Mouse (Mus musculus) hindbrain, embryonic 11.5 days (tissue): ENCODE measurements around the gene Retreg1. TPM values are rescaled to one million over a fixed set of nuclear protein-coding genes. Genes with fewer than 3 reads are reported as not detected.

Experiments used
- ATAC-seq: fragments of 200-750 bp; cut with Nextera tagmentation; 2 replicates; pipeline ENCODE4 v1.8.0; 2017; ENCODE audit warnings: mild to moderate bottlenecking, moderate TSS enrichment, moderate library complexity; ENCODE audit not compliant: low FRiP score
- DNase-seq: peaks from one replicate; pipeline ENCODE4 v3.0.0-alpha.2; 2015; ENCODE audit warnings: low spot score
- H3K27ac ChIP-seq: fragments of 300-500 bp; sonication (generic); 2 replicates; pipeline ENCODE4 v1.5.1; 2014; ENCODE audit warnings: mild to moderate bottlenecking, low read depth, low read length
- H3K27me3 ChIP-seq: fragments of 300-500 bp; sonication (generic); 2 replicates; pipeline ENCODE4 v1.6.1; 2014; ENCODE audit warnings: mild to moderate bottlenecking, low read length, moderate library complexity, mixed read lengths; ENCODE audit not compliant: control insufficient read depth, insufficient read depth
- H3K36me3 ChIP-seq: fragments of 300-500 bp; sonication (generic); 2 replicates; pipeline ENCODE4 v1.6.1; 2014; ENCODE audit warnings: mild to moderate bottlenecking, low read length, moderate library complexity, mixed read lengths; ENCODE audit not compliant: control insufficient read depth, insufficient read depth
- H3K4me1 ChIP-seq: fragments of 300-500 bp; sonication (generic); replicated peaks from 2 replicates; pipeline ENCODE4 v1.6.1; 2014; ENCODE audit warnings: low read length, mixed read lengths; ENCODE audit not compliant: control insufficient read depth, insufficient read depth
- H3K4me2 ChIP-seq: fragments of 300-500 bp; sonication (generic); replicated peaks from 2 replicates; pipeline ENCODE4 v1.6.1; 2014; ENCODE audit warnings: mild to moderate bottlenecking, low read depth, low read length
- H3K4me3 ChIP-seq: fragments of 300-500 bp; sonication (generic); 2 replicates; pipeline ENCODE4 v1.5.1; 2014; ENCODE audit warnings: low read depth, low read length
- H3K9ac ChIP-seq: fragments of 300-500 bp; sonication (generic); 2 replicates; pipeline ENCODE4 v1.6.1; 2014; ENCODE audit warnings: low read depth, low read length
- H3K9me3 ChIP-seq: fragments of 300-500 bp; sonication (generic); 2 replicates; pipeline ENCODE4 v1.6.1; 2016; ENCODE audit warnings: low read length; ENCODE audit not compliant: control insufficient read depth
- WGBS: fragments of 180-500 bp; shearing (Covaris S2); extraction: QIAGEN DNeasy Blood & Tissue Kit; methylation state at CpG from one replicate; pipeline ENCODE4 v1.1.7; 2014; 5-methylcytosine and 5-hydroxymethylcytosine counted together
- polyA plus RNA-seq: library from polyadenylated mRNA; unstranded; fragments of >200 nt; fragmentation: Nextera tagmentation; extraction: Ambion mirVana; gene quantifications from 2 replicates; pipeline ENCODE4 v1.2.1, GENCODE M21; 2014

Gene Retreg1
- polyA plus RNA-seq, 1 experiment from 2014 or later: 4.6 TPM

GRCm38 (mm10) chr15:25821981-25822380 is 21.0 kb upstream of the Retreg1 start:
- H3K9ac ChIP-seq: no peak overlapping the region
- H3K27me3 ChIP-seq: no peaks in the 10 kb centered on the region
- no peaks in the 10 kb centered on the region for H3K36me3 ChIP-seq
- no peak for ATAC-seq
- DNase-seq: no peak
- no peak overlapping the region for H3K27ac ChIP-seq
- H3K4me3 ChIP-seq: no peak overlapping the region
- no peak overlapping the region for H3K4me2 ChIP-seq
- no peaks in the 10 kb centered on the region for H3K4me1 ChIP-seq
- H3K9me3 ChIP-seq: no peaks in the 10 kb centered on the region

DNA sequence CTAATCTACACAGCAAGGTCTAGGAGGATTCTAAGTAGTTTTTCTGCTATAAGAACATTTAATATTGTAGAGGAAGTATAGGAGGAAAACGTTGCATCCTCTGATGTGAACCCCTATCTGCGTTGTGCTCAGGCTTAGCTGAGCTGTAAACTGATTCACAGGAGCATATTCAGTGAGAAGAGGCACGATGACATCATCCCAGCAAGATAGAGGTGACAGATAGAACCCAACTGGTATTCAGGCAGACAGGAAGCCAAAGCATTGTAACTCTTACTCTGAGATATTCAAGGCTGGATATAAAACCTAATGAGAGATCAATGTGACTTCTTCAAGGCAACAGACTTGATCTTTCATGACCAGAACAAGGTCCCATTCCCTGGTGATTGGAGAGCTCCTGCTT is 20.3 kb upstream of the Retreg1 start:
- Histone ChIP-seq H3K36me3 (no peaks in the 10 kb centered on the region), H3K27ac (no peak overlapping the region), H3K9me3 (no peaks in the 10 kb centered on the region), H3K27me3 (no peaks in the 10 kb centered on the region), H3K4me2 (no peak overlapping the region), H3K4me3 (no peak overlapping the region), H3K4me1 (no peaks in the 10 kb centered on the region), H3K9ac (no peak overlapping the region)
- ATAC-seq: no peak
- DNase-seq: no peak
- WGBS: 64% methylated on average over 3 of the region's 3 CpGs

- H3K4me2 ChIP-seq: no peak overlapping the region
- no peaks in the 10 kb centered on the region for H3K4me1 ChIP-seq
- 88% methylated on average over 8 of the region's 8 CpGs for WGBS
- H3K36me3 ChIP-seq: no peaks in the 10 kb centered on the region
- ATAC-seq (no peak), DNase-seq (no peak)
- H3K27me3 ChIP-seq: no peaks in the 10 kb centered on the region
- no peak overlapping the region for H3K4me3 ChIP-seq
- H3K27ac ChIP-seq: no peak overlapping the region
- H3K9me3 ChIP-seq: no peaks in the 10 kb centered on the region
- H3K9ac ChIP-seq: no peak overlapping the region
Measured at GRCm38 (mm10) chr15:25826531-25826961, 16.4 kb upstream of the Retreg1 start.

GRCm38 (mm10) chr15:25828464-25828863 is 14.5 kb upstream of the Retreg1 start:
- no peak overlapping the region for H3K27ac ChIP-seq
- DNase-seq (no peak), ATAC-seq (no peak)
- no peak overlapping the region for H3K9ac ChIP-seq
- 88% methylated on average over 10 of the region's 10 CpGs for WGBS
- H3K9me3 ChIP-seq: no peaks in the 10 kb centered on the region
- no peak overlapping the region for H3K4me2 ChIP-seq
- no peaks in the 10 kb centered on the region for H3K36me3 ChIP-seq
- no peaks in the 10 kb centered on the region for H3K4me1 ChIP-seq
- no peak overlapping the region for H3K4me3 ChIP-seq
- H3K27me3 ChIP-seq: no peaks in the 10 kb centered on the region

DNA sequence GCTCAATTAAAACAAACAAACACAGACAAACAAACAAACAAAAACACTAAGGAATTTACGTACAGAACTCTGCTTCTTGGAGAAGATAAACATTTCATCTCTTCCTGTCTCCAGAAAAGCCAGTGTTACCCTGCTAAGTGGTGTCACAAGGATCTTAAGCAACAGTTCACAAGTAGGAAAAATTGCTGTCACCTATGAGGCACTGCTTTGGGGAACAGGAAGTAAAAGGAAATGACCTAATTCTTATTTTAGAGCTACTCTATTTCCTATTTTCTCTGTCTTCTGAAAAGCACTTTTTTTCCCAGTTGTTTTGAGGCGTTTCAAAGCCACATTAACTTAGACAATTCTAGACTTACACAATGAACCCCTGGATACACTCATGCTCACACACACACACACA is 12.6 kb upstream of the Retreg1 start:
- ATAC-seq: no peak

GRCm38 (mm10) chr15:25834282-25834681 is 8.7 kb upstream of the Retreg1 start:
- Histone ChIP-seq H3K9me3 (no peaks in the 10 kb centered on the region), H3K27ac (no peak overlapping the region), H3K27me3 (no peaks in the 10 kb centered on the region), H3K4me3 (no peak overlapping the region), H3K9ac (no peak overlapping the region), H3K4me1 (no peaks in the 10 kb centered on the region), H3K36me3 (no peaks in the 10 kb centered on the region), H3K4me2 (no peak overlapping the region)
- no peak for DNase-seq
- WGBS: 85% methylated on average over 2 of the region's 2 CpGs
- no peak for ATAC-seq

More for the DNA sequence above, 12.6 kb upstream of the Retreg1 start:
- Histone ChIP-seq H3K4me3 (no peak overlapping the region), H3K9ac (no peak overlapping the region), H3K27ac (no peak overlapping the region), H3K36me3 (no peaks in the 10 kb centered on the region), H3K4me1 (no peaks in the 10 kb centered on the region), H3K27me3 (no peaks in the 10 kb centered on the region), H3K9me3 (no peaks in the 10 kb centered on the region), H3K4me2 (no peak overlapping the region)
- whole genome bisulfite sequencing: 74% methylated on average over 2 of the region's 2 CpGs
- DNase-seq: no peak

DNA sequence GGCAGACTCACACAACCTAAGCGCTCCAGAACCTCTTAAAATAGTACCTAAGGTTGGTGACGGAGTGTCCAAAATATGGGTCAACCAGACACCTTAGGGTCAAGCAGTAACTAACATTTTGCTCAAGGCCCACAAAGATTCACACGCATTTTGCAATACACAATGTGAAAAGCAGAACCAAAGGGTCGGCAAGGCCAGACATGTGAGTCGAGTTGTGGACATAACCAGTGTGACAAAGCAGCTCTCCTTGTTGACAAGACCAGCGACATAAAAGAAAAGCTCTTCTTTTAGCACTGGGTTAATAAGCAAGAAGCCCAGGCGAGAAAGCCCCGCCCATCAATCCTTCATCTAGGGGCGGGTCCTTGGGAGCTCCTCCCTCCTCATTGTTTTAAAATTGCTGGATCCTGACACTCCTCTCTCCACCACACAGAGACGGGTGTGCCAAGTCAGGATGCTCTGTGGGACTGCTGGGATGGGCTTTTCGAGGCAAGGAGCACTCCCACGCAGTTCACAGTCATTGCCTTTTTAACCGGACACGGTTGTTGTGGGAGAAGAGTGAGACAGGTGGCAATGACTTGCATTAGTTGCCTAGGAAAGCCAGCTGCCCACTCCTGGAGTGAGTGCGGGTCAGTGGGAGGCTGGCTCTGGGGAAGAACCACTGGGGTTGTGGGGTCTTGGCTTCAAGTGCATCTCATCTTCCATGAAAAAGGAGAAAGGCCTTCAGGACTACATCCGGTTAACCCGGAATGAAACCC is 7.9 kb upstream of the Retreg1 start:
- no peak overlapping the region for H3K4me2 ChIP-seq
- no peak for DNase-seq
- no peaks in the 10 kb centered on the region for H3K36me3 ChIP-seq
- H3K27ac ChIP-seq: no peak overlapping the region
- WGBS: 85% methylated on average over 17 of the region's 17 CpGs
- no peak for ATAC-seq
- no peaks in the 10 kb centered on the region for H3K4me1 ChIP-seq
- no peaks in the 10 kb centered on the region for H3K27me3 ChIP-seq
- no peaks in the 10 kb centered on the region for H3K9me3 ChIP-seq
- H3K9ac ChIP-seq: no peak overlapping the region
- no peak overlapping the region for H3K4me3 ChIP-seq

- ATAC-seq (no peak; the same call in 1 of the 2 replicates), DNase-seq (peak; percentile 11)
- Histone ChIP-seq H3K27ac (no peak overlapping the region), H3K36me3 (no peaks in the 10 kb centered on the region), H3K4me3 (peak overlapping the region; percentile 72), H3K4me1 (peaks cover 5% of the 10 kb centered on the region), H3K9me3 (no peaks in the 10 kb centered on the region), H3K4me2 (peak overlapping the region; percentile 80), H3K9ac (peak overlapping the region; percentile 80), H3K27me3 (peaks cover 14% of the 10 kb centered on the region)
- WGBS: 15% methylated on average over 16 of the region's 16 CpGs
Measured at GRCm38 (mm10) chr15:25842462-25843085, 406 bp upstream of the Retreg1 start.
